Mouse (Mus musculus) kidney, postnatal 25 days (tissue): ENCODE results near the gene Lrrc49.
A peak's percentile ranks its signal among the peaks of the same experiment; 100 is the strongest.

Experiments
- DNase-seq, 2 experiments: peaks; one replicate each; pipeline ENCODE4 v3.0.0; 2021; ENCODE audit warnings: mixed read lengths in 2 of 2

Gene Lrrc49

GRCm38 (mm10) chr9:60595406-60595805 lies 92.6 kb downstream of the Lrrc49 start:
- DNase-seq = no peak

GRCm38 (mm10) chr9:60592974-60593373 lies 95.0 kb downstream of the Lrrc49 start:
- DNase-seq = no peak

- no peak for DNase-seq
Observed at GRCm38 (mm10) chr9:60592363-60592762, 95.6 kb downstream of the Lrrc49 start.

- DNase-seq = no peak
Observed at GRCm38 (mm10) chr9:60590871-60591624, 96.9 kb downstream of the Lrrc49 start.

GRCm38 (mm10) chr9:60588914-60589313 lies 99.0 kb downstream of the Lrrc49 start:
- DNase-seq = no peak

GRCm38 (mm10) chr9:60586920-60587319 lies 101.0 kb downstream of the Lrrc49 start:
- no peak for DNase-seq

GRCm38 (mm10) chr9:60585206-60585605 lies 102.8 kb downstream of the Lrrc49 start:
- DNase-seq = no peak

GRCm38 (mm10) chr9:60582553-60582952 lies 105.4 kb downstream of the Lrrc49 start:
- no peak for DNase-seq

- no peak for DNase-seq
Observed at GRCm38 (mm10) chr9:60573011-60573410, 114.9 kb downstream of the Lrrc49 start.

- no peak for DNase-seq
Observed at GRCm38 (mm10) chr9:60571725-60572124, 116.2 kb downstream of the Lrrc49 start.

- DNase-seq = no peak
Observed at GRCm38 (mm10) chr9:60571041-60571440, 116.9 kb downstream of the Lrrc49 start.

- DNase-seq = no peak
Observed at GRCm38 (mm10) chr9:60569366-60569765, 118.6 kb downstream of the Lrrc49 start.

- DNase-seq = no peak
Observed at GRCm38 (mm10) chr9:60563809-60564208, 124.1 kb downstream of the Lrrc49 start.

GRCm38 (mm10) chr9:60562443-60563371 lies 125.3 kb downstream of the Lrrc49 start:
- peak; percentile 58 to 67 for DNase-seq

GRCm38 (mm10) chr9:60561641-60562289 lies 126.2 kb downstream of the Lrrc49 start:
- no peak for DNase-seq

GRCm38 (mm10) chr9:60558507-60558906 lies 129.5 kb downstream of the Lrrc49 start:
- no peak for DNase-seq

GRCm38 (mm10) chr9:60551238-60551637 lies 136.7 kb downstream of the Lrrc49 start:
- no peak for DNase-seq

- peak; percentile 72 to 81 for DNase-seq
Observed at GRCm38 (mm10) chr9:60548182-60548581, 139.8 kb downstream of the Lrrc49 start.

- DNase-seq = no peak
Observed at GRCm38 (mm10) chr9:60546169-60546568, 141.8 kb downstream of the Lrrc49 start.

GRCm38 (mm10) chr9:60545361-60546096 lies 142.4 kb downstream of the Lrrc49 start:
- DNase-seq = no peak

GRCm38 (mm10) chr9:60543422-60544015 lies 144.4 kb downstream of the Lrrc49 start:
- DNase-seq = no peak

- DNase-seq = no peak
Observed at GRCm38 (mm10) chr9:60530310-60530709, 157.6 kb downstream of the Lrrc49 start.
